Mouse (Mus musculus) kidney, embryonic 16.5 days (tissue): ENCODE data around the gene March2. TPM values are rescaled to one million over a fixed set of nuclear protein-coding genes. Genes with fewer than 3 reads are reported as not detected.
A peak's percentile ranks its signal among the peaks of the same experiment; 100 is the strongest.

Experiments
- ATAC-seq: fragments of 200-750 bp; cut with Nextera tagmentation; 2 replicates; pipeline ENCODE4 v1.8.0; 2017; ENCODE audit warnings: moderate TSS enrichment; ENCODE audit not compliant: low FRiP score, low TSS enrichment
- H3K27ac ChIP-seq: fragments of 300-500 bp; sonication (generic); 2 replicates; pipeline ENCODE4 v1.5.1; 2014; ENCODE audit warnings: low read length
- H3K27me3 ChIP-seq: fragments of 300-500 bp; sonication (generic); 2 replicates; pipeline ENCODE4 v1.6.1; 2014; ENCODE audit warnings: low read length, control low read depth, mixed read lengths; ENCODE audit not compliant: insufficient read depth
- H3K36me3 ChIP-seq: fragments of 300-500 bp; sonication (generic); 2 replicates; pipeline ENCODE4 v1.6.1; 2014; ENCODE audit warnings: low read length, control low read depth, mixed read lengths; ENCODE audit not compliant: insufficient read depth
- H3K4me1 ChIP-seq: fragments of 300-500 bp; sonication (generic); 2 replicates; pipeline ENCODE4 v1.6.1; 2014; ENCODE audit warnings: low read length, control low read depth, mixed read lengths; ENCODE audit not compliant: insufficient read depth
- H3K4me2 ChIP-seq: fragments of 300-500 bp; sonication (generic); replicated peaks from 2 replicates; pipeline ENCODE4 v1.6.1; 2014; ENCODE audit warnings: low read depth, low read length
- H3K4me3 ChIP-seq: fragments of 300-500 bp; sonication (generic); 2 replicates; pipeline ENCODE4 v1.5.1; 2014; ENCODE audit warnings: mild to moderate bottlenecking, low read length
- H3K9ac ChIP-seq: fragments of 300-500 bp; sonication (generic); replicated peaks from 2 replicates; pipeline ENCODE4 v1.6.1; 2014; ENCODE audit warnings: low read length
- H3K9me3 ChIP-seq: fragments of 300-500 bp; sonication (generic); 2 replicates; pipeline ENCODE4 v1.6.1; 2016; ENCODE audit warnings: low read length, control low read depth
- WGBS: fragments of 180-500 bp; shearing (Covaris S2); extraction: QIAGEN DNeasy Blood & Tissue Kit; methylation state at CpG from one replicate; pipeline ENCODE4 v1.1.7; 2014; 5-methylcytosine and 5-hydroxymethylcytosine counted together
- polyA plus RNA-seq: library from polyadenylated mRNA; unstranded; fragments of >200 nt; fragmentation: Nextera tagmentation; extraction: Ambion mirVana; gene quantifications from 2 replicates; pipeline ENCODE4 v1.2.1, GENCODE M21; 2015

March2 gene
- polyA plus RNA-seq, 1 experiment from 2014 or later, result 61.9 TPM

DNA sequence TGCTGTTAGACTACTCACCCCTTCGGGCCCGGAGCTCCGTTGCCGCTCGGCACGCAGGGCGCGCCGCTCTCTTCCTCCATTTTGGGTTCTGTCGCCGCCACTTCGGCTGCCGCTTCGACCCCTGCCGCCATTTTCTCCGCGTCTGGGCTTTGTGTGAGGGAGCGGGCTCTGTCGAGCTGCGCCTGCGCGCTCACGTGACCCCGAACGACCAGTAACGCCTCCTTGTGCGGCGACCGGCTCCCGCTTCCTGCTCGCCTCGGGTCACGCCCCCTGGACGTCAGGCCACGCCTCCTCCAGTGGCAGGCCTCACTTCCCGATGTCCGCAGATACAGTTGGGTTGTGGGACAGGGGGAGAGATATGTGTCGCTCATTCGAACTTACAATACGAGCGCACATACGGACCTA is 33.2 kb downstream of the March2 start:
- Histone ChIP-seq H3K4me2 (peak overlapping the region; percentile 70), H3K36me3 (no peaks in the 10 kb centered on the region), H3K4me1 (peaks cover 27% of the 10 kb centered on the region), H3K27me3 (no peaks in the 10 kb centered on the region), H3K27ac (peak overlapping the region; percentile 96), H3K9ac (peak overlapping the region; percentile 99), H3K9me3 (no peaks in the 10 kb centered on the region), H3K4me3 (peak overlapping the region; percentile 98)
- 0% methylated on average over 41 of the region's 42 CpGs for WGBS
- ATAC-seq, result peak; percentile 97

DNA sequence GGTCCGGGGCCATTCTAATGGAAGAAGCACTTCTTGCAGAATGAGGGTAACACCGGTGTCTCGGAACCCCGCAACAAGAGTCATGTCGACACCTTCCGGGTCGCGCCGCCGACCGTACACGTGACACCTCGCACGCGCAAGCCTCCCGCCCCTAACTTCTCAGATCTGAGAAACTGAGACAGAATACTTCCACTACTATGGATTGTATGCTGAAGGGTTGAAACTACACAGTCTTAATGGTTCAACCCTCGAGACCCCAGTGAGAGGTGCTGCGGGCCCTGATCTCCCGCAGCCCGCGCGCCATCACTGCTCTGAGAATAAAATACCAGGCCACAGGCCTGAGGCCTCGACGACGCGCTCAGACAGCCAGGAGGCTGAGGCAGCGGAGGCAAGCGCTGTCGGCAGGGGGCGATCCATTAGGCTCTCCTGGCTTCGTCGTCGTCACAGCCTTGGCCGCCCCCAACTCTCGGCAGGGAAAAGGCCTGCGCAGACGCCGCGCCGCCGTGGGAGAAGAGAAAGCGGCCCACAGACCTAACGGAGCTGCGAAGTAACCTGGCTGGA is 33.7 kb downstream of the March2 start:
- peak overlapping the region; percentile 70 for H3K4me2 ChIP-seq
- H3K36me3 ChIP-seq, result no peaks in the 10 kb centered on the region
- H3K9me3 ChIP-seq, result no peaks in the 10 kb centered on the region
- H3K4me1 ChIP-seq, result peaks cover 27% of the 10 kb centered on the region
- WGBS, result under 1% methylated on average over 44 of the region's 44 CpGs
- ATAC-seq, result peak; percentile 84
- H3K9ac ChIP-seq, result peak overlapping the region; percentile 99
- peak overlapping the region; percentile 98 for H3K4me3 ChIP-seq
- peak overlapping the region; percentile 96 for H3K27ac ChIP-seq
- no peaks in the 10 kb centered on the region for H3K27me3 ChIP-seq

- H3K9me3 ChIP-seq, result no peaks in the 10 kb centered on the region
- ATAC-seq, result no peak
- H3K4me2 ChIP-seq, result no peak overlapping the region
- H3K27me3 ChIP-seq, result no peaks in the 10 kb centered on the region
- no peaks in the 10 kb centered on the region for H3K36me3 ChIP-seq
- H3K4me3 ChIP-seq, result no peak overlapping the region
- H3K9ac ChIP-seq, result no peak overlapping the region
- no peak overlapping the region for H3K27ac ChIP-seq
- peaks cover 27% of the 10 kb centered on the region for H3K4me1 ChIP-seq
Observed at GRCm38 (mm10) chr17:33681767-33682166, 36.7 kb downstream of the March2 start.

- no peaks in the 10 kb centered on the region for H3K9me3 ChIP-seq
- H3K9ac ChIP-seq, result no peak overlapping the region
- no peak overlapping the region for H3K27ac ChIP-seq
- H3K4me3 ChIP-seq, result no peak overlapping the region
- peaks cover 25% of the 10 kb centered on the region for H3K4me1 ChIP-seq
- no peak for ATAC-seq
- peaks cover 9% of the 10 kb centered on the region for H3K36me3 ChIP-seq
- H3K27me3 ChIP-seq, result no peaks in the 10 kb centered on the region
- no peak overlapping the region for H3K4me2 ChIP-seq
Observed at GRCm38 (mm10) chr17:33678771-33679170, 39.7 kb downstream of the March2 start.

- 89% methylated on average over 2 of the region's 2 CpGs for WGBS
- Histone ChIP-seq H3K4me3 (no peak overlapping the region), H3K4me2 (no peak overlapping the region), H3K4me1 (peaks cover 8% of the 10 kb centered on the region; the same call in 1 of the 2 replicates), H3K9me3 (no peaks in the 10 kb centered on the region), H3K9ac (no peak overlapping the region), H3K27me3 (no peaks in the 10 kb centered on the region), H3K27ac (no peak overlapping the region), H3K36me3 (peaks cover 14% of the 10 kb centered on the region)
- no peak for ATAC-seq
Observed at GRCm38 (mm10) chr17:33676086-33676485, 42.4 kb downstream of the March2 start.

DNA sequence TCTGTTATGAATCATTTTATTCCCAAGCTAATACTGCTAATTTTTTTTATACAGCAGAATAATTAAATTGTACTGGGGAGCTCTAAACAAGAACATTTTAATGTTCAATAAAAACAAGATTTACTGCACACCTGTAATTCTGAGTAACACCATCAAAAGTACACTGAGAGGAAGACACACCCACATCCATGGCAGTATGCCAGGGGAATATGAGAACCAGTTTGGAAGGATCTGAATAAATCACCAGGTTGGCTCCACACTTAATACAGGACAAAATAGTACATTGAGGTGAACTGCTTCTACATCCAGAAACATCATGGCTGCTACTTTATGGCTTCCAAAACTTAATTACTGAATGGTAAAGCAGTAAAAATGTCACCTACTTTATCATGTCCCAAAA is 43.0 kb downstream of the March2 start:
- peaks cover 14% of the 10 kb centered on the region for H3K36me3 ChIP-seq
- H3K9ac ChIP-seq, result no peak overlapping the region
- H3K4me2 ChIP-seq, result no peak overlapping the region
- no peak overlapping the region for H3K4me3 ChIP-seq
- no peaks in the 10 kb centered on the region for H3K9me3 ChIP-seq
- H3K27ac ChIP-seq, result no peak overlapping the region
- no peaks in the 10 kb centered on the region for H3K27me3 ChIP-seq
- peaks cover 5% of the 10 kb centered on the region; the same call in 1 of the 2 replicates for H3K4me1 ChIP-seq
- no peak for ATAC-seq

GRCm38 (mm10) chr17:33673837-33674236 is 44.6 kb downstream of the March2 start:
- Histone ChIP-seq H3K4me3 (no peak overlapping the region), H3K4me2 (no peak overlapping the region), H3K9me3 (no peaks in the 10 kb centered on the region), H3K27ac (no peak overlapping the region), H3K9ac (no peak overlapping the region), H3K36me3 (peaks cover 14% of the 10 kb centered on the region), H3K4me1 (peaks cover 5% of the 10 kb centered on the region; the same call in 1 of the 2 replicates), H3K27me3 (no peaks in the 10 kb centered on the region)
- 76% methylated on average over 1 of the region's 1 CpGs for WGBS
- ATAC-seq, result no peak

- Histone ChIP-seq H3K4me3 (no peak overlapping the region), H3K4me2 (no peak overlapping the region), H3K27me3 (no peaks in the 10 kb centered on the region), H3K27ac (no peak overlapping the region), H3K4me1 (no peaks in the 10 kb centered on the region), H3K9me3 (no peaks in the 10 kb centered on the region), H3K36me3 (peaks cover 28% of the 10 kb centered on the region), H3K9ac (no peak overlapping the region)
- 80% methylated on average over 3 of the region's 3 CpGs for WGBS
- ATAC-seq, result no peak
Observed at GRCm38 (mm10) chr17:33669681-33670080, 48.8 kb downstream of the March2 start.

DNA sequence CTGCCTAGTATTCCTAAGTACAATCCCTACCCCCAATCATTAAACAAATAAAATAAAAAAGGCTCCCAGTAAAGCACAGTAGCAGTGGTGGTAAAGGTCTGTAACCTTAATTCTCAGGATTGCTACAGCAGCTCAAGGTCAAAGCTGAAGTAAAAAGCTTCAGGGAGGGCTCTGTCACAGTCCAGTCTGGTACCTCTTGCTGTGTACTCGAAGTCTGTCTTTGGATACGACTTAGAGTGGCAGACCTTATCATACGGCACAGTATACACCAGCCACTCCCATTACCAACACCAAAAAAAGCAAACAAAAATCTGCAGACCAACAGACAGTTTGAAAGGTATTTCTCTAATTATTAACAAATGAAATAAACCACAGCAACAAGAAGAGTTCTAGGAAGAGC is 51.7 kb downstream of the March2 start:
- Histone ChIP-seq H3K27me3 (no peaks in the 10 kb centered on the region), H3K4me1 (no peaks in the 10 kb centered on the region), H3K9me3 (no peaks in the 10 kb centered on the region), H3K27ac (no peak overlapping the region), H3K4me2 (no peak overlapping the region), H3K36me3 (peaks cover 40% of the 10 kb centered on the region), H3K9ac (no peak overlapping the region), H3K4me3 (no peak overlapping the region)
- 83% methylated on average over 3 of the region's 3 CpGs for WGBS
- ATAC-seq, result no peak

DNA sequence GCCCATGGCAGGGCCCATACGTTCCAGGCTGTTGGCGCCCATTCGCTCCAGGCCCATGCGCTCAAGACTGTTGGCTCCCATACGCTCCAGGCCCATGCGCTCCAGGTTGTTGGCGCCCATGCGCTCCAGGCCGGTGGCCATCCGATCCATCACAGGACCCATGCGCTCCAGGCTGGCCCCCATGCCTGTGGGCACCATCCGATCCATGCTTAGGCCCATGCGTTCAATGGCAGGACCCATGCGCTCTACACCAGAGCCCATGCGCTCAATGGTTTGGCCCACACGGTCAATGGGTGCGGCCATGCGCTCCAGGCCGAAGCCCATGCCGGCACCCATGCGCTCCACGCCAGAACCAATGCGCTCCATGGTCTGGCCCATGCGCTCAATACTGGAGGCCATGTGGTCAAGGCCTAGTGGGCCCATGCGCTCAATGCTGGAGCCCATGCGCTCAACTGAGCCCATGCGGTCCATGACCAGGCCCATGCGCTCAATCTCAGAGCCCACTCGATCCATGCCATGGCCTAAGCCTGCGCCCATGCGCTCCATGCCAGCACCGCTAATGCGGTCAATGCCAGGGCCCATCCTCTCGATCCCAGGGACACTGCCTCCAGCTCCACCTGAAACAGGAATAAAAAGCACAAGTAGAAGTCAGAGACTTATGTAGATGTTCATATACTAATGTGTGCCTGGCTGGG is 68.5 kb downstream of the March2 start:
- no peaks in the 10 kb centered on the region for H3K27me3 ChIP-seq
- ATAC-seq, result peak; percentile 39
- 98% methylated on average over 34 of the region's 34 CpGs for WGBS
- H3K4me1 ChIP-seq, result no peaks in the 10 kb centered on the region
- no peak overlapping the region for H3K9ac ChIP-seq
- H3K4me3 ChIP-seq, result no peak overlapping the region
- H3K36me3 ChIP-seq, result peaks cover 77% of the 10 kb centered on the region
- H3K27ac ChIP-seq, result no peak overlapping the region
- H3K9me3 ChIP-seq, result no peaks in the 10 kb centered on the region
- H3K4me2 ChIP-seq, result no peak overlapping the region
